Mouse (Mus musculus) liver, adult 2 months (tissue): ENCODE measurements around the gene Fuca2. TPM values are rescaled to one million over a fixed set of nuclear protein-coding genes. Genes with fewer than 3 reads are reported as not detected.

Source experiments
- DNase-seq: peaks from one replicate; pipeline ENCODE4 v3.0.0-alpha.2; 2011; ENCODE audit warnings: low read depth, low spot score; ENCODE audit errors: extremely low read depth
- H3K27ac ChIP-seq: fragments of 200-500 bp; replicated peaks from 2 replicates; pipeline ENCODE4 v1.5.1; 2012; ENCODE audit warnings: low read depth, mild to moderate bottlenecking, control low read depth, inconsistent platforms, low read length; ENCODE audit not compliant: insufficient read depth
- H3K27me3 ChIP-seq: fragments of 200-500 bp; 2 replicates; pipeline ENCODE4 v1.6.1; 2012; ENCODE audit warnings: mild to moderate bottlenecking, moderate library complexity, low read length, inconsistent platforms; ENCODE audit not compliant: control insufficient read depth, insufficient read depth
- H3K36me3 ChIP-seq: fragments of 200-500 bp; 2 replicates; pipeline ENCODE4 v1.6.1; 2012; ENCODE audit warnings: low read length, inconsistent platforms; ENCODE audit not compliant: control insufficient read depth, insufficient read depth
- H3K4me1 ChIP-seq: fragments of 200-500 bp; 2 replicates; pipeline ENCODE4 v1.6.1; 2011; ENCODE audit warnings: low read length; ENCODE audit not compliant: control insufficient read depth, insufficient read depth
- H3K4me3 ChIP-seq: fragments of 200-500 bp; 2 replicates; pipeline ENCODE4 v1.5.1; 2011; ENCODE audit warnings: low read depth, mild to moderate bottlenecking, control low read depth, low read length, moderate library complexity; ENCODE audit not compliant: insufficient read depth
- H3K79me2 ChIP-seq: fragments of 200-500 bp; 2 replicates; pipeline ENCODE4 v1.6.1; 2012; ENCODE audit warnings: inconsistent platforms, mild to moderate bottlenecking, low read length, moderate library complexity; ENCODE audit not compliant: control insufficient read depth, insufficient read depth
- H3K9ac ChIP-seq: fragments of 200-500 bp; 2 replicates; pipeline ENCODE4 v1.6.1; 2012; ENCODE audit warnings: low read depth, mild to moderate bottlenecking, control low read depth, inconsistent platforms, low read length
- CTCF ChIP-seq: fragments of 200-500 bp; IDR thresholded peaks from 2 replicates; pipeline ENCODE4 v1.5.1; 2011; ENCODE audit warnings: low read depth, low read length, control low read depth
- POLR2A ChIP-seq: fragments of 200-500 bp; IDR thresholded peaks from 2 replicates; pipeline ENCODE4 v1.6.1; 2011; ENCODE audit warnings: low read length, control low read depth; ENCODE audit not compliant: insufficient read depth; ENCODE audit errors: extremely low read depth
- WGBS: fragments of 180-500 bp; shearing (Covaris S2); methylation state at CpG from one replicate; pipeline ENCODE4 v1.1.7; 2018; 5-methylcytosine and 5-hydroxymethylcytosine counted together
- polyA plus RNA-seq: library from polyadenylated mRNA; depleted of rRNA; stranded (reverse); fragments of >200 nt; gene quantifications from 2 replicates; pipeline ENCODE4 v1.2.3, GENCODE M21; 2012
- total RNA-seq: library from RNA; depleted of rRNA; stranded (reverse); fragments of >200 nt; gene quantifications from 2 replicates; pipeline ENCODE4 v1.2.3, GENCODE M21; 2014

Gene Fuca2
- total and polyA plus RNA-seq, 2 experiments = 4.0 to 11.1 TPM

- TF ChIP-seq POLR2A = no peak
- no peak for TF ChIP-seq CTCF
- no peaks in the 10 kb centered on the region; the same call in 1 of the 2 replicates for H3K79me2 ChIP-seq
- H3K4me1 ChIP-seq = no peaks in the 10 kb centered on the region
- DNase-seq = no peak
- no peak overlapping the region for H3K4me3 ChIP-seq
- 96% methylated on average over 5 of the region's 5 CpGs for WGBS
- no peaks in the 10 kb centered on the region for H3K27me3 ChIP-seq
- no peak overlapping the region for H3K27ac ChIP-seq
- no peak overlapping the region for H3K9ac ChIP-seq
- H3K36me3 ChIP-seq = peaks cover 42% of the 10 kb centered on the region
Measured at GRCm38 (mm10) chr10:13541721-13542120, 42.4 kb downstream of the Fuca2 start.

GRCm38 (mm10) chr10:13552646-13553497 is 53.5 kb downstream of the Fuca2 start, which contains the start of the genes Adat2 and Pex3:
TSS of gene Adat2 (plus strand) at chr10:13552894.
TSS of gene Pex3 (minus strand) at chr10:13553142.
- under 1% methylated on average over 51 of the region's 51 CpGs for WGBS
- peak within 1 kb of the TSS; percentile 68 for H3K27ac ChIP-seq
- H3K27me3 ChIP-seq = no peaks in the 10 kb centered on the region
- TF ChIP-seq CTCF (0 out of 2 replicates have a peak, but pooled peaks have one; percentile 2), POLR2A (peak; percentile 58)
- peak; percentile 83 for DNase-seq
- H3K79me2 ChIP-seq = peaks cover 3% of the 10 kb centered on the region; the same call in 1 of the 2 replicates
- peaks cover 3% of the 10 kb centered on the region; the same call in 1 of the 2 replicates for H3K36me3 ChIP-seq
- H3K4me3 ChIP-seq = peak within 1 kb of the TSS; percentile 81
- H3K4me1 ChIP-seq = peaks cover 3% of the 10 kb centered on the region
- H3K9ac ChIP-seq = peak within 1 kb of the TSS; percentile 91

- H3K27ac ChIP-seq = no peak overlapping the region
- H3K9ac ChIP-seq = peak overlapping the region; percentile 22; the same call in 1 of the 2 replicates
- TF ChIP-seq CTCF (no peak), POLR2A (no peak)
- H3K4me1 ChIP-seq = peaks cover 3% of the 10 kb centered on the region
- H3K79me2 ChIP-seq = peaks cover 3% of the 10 kb centered on the region; the same call in 1 of the 2 replicates
- WGBS = 20% methylated on average over 10 of the region's 10 CpGs
- no peak for DNase-seq
- no peaks in the 10 kb centered on the region for H3K27me3 ChIP-seq
- H3K4me3 ChIP-seq = peak overlapping the region; percentile 81
- peaks cover 2% of the 10 kb centered on the region; the same call in 1 of the 2 replicates for H3K36me3 ChIP-seq
Measured at GRCm38 (mm10) chr10:13553498-13553985, 54.2 kb downstream of the Fuca2 start.

- Histone ChIP-seq H3K79me2 (peaks cover 3% of the 10 kb centered on the region; the same call in 1 of the 2 replicates), H3K27me3 (no peaks in the 10 kb centered on the region), H3K9ac (no peak overlapping the region), H3K27ac (no peak overlapping the region), H3K4me1 (peaks cover 3% of the 10 kb centered on the region), H3K36me3 (0 out of 2 replicates have a peak, but pooled peaks cover 2% of the 10 kb centered on the region), H3K4me3 (no peak overlapping the region)
- 97% methylated on average over 1 of the region's 1 CpGs for WGBS
- TF ChIP-seq POLR2A = no peak
- DNase-seq = no peak
Measured at GRCm38 (mm10) chr10:13554316-13554715, 55.0 kb downstream of the Fuca2 start.

DNA sequence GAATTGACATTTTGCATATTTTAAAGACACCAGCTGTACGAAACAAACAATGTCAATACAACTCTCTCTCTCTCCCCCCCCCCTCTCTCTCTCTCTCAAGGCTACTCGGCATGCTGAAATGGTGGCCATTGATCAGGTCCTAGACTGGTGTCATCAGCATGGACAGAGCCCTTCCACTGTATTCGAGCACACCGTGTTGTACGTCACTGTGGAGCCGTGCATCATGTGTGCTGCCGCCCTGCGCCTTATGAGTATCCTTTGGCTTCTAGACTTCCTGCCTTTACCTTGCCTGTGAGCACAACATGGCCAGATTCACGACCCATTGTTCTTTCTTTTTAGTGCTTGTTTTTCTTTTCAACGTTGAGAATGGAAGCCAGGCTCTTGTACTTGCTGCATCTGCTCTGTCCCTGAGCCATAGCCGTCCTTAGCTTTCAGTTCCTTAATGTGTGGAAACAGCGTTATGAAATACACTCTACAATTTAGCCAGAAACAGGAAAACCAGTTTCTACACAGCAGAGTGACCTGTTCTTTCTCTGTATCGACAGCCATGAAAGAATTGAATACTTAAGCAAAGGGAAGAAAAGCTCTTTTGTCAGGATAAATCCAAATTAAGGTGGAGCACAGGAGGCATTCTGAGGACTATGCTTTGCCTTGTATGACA is 60.8 kb downstream of the Fuca2 start:
- Histone ChIP-seq H3K27me3 (no peaks in the 10 kb centered on the region), H3K4me3 (no peak overlapping the region), H3K79me2 (no peaks in the 10 kb centered on the region; the same call in 1 of the 2 replicates), H3K36me3 (peaks cover 7% of the 10 kb centered on the region; the same call in 1 of the 2 replicates), H3K4me1 (no peaks in the 10 kb centered on the region), H3K9ac (no peak overlapping the region), H3K27ac (no peak overlapping the region)
- 89% methylated on average over 13 of the region's 13 CpGs for WGBS
- no peak for DNase-seq
- TF ChIP-seq CTCF = no peak
- TF ChIP-seq POLR2A = no peak
